Mouse (Mus musculus): ENCODE measurements at regions not wholly inside any gene's neighbourhood (a gene's known extent, or its start where the extent isn't known, plus 50 kb on each side); places are given as distances from the start of the nearest gene placed in this dataset.

DNA sequence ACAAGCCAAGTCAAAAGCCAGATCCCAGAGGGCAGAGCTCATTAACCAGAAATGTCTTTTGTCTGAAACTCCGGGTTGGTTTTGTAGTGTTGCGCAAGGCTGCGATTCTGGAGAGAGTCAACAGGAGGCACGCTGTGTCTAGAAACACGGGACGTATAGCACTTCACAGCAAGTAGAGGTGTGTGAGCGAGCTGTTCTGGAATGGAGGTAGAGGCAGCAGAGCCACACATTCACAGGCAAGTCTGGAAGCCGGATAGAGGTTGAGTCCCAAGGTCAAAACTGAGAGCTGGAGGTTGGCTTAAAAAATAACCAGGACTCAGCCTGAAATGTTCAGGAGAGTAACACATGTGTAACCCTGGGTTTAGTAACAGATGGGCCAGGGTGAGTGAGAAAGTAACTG lies 94.0 kb downstream of the Gm5426 start:
- no peak for TF ChIP-seq GATA1 (IDR thresholded peaks at IDR 0.05; ENCODE audit: borderline replicate concordance, low read length)
- no peak for TF ChIP-seq FLI1 (IDR thresholded peaks at IDR 0.05; ENCODE audit: low read length)

Data from megakaryocyte, embryonic 14.5 days (primary cell).